Mouse (Mus musculus) erythroid progenitor cell, adult 5-6 weeks (primary cell): Measurements from ENCODE around the gene Tspan18. TPM values are rescaled to one million over a fixed set of nuclear protein-coding genes. Genes with fewer than 3 reads are reported as not detected.

ENCODE experiments used
- ATAC-seq: replicated peaks from 2 replicates; pipeline ENCODE4 v1.8.0; 2016; ENCODE audit warnings: moderate number of reproducible peaks, mild to moderate bottlenecking, moderate TSS enrichment, inconsistent platforms; ENCODE audit not compliant: poor library complexity, low FRiP score, severe bottlenecking
- total RNA-seq, 2 experiments: library from RNA; stranded (forward) in 1 of 2; stranded (reverse) in 1 of 2; fragments of 150-400 nt in 1 of 2; fragments of 186-747, 209-891 nt in 1 of 2; gene quantifications; 2 replicates each; pipeline versions ENCODE4 v1.2.3 to v1.2.4; 2015 to 2017; ENCODE audit warnings: low replicate concordance in 2 of 2

The Tspan18 gene
- total RNA-seq, 2 experiments from 2014 or later = 0.61 TPM; not detected in 1

DNA sequence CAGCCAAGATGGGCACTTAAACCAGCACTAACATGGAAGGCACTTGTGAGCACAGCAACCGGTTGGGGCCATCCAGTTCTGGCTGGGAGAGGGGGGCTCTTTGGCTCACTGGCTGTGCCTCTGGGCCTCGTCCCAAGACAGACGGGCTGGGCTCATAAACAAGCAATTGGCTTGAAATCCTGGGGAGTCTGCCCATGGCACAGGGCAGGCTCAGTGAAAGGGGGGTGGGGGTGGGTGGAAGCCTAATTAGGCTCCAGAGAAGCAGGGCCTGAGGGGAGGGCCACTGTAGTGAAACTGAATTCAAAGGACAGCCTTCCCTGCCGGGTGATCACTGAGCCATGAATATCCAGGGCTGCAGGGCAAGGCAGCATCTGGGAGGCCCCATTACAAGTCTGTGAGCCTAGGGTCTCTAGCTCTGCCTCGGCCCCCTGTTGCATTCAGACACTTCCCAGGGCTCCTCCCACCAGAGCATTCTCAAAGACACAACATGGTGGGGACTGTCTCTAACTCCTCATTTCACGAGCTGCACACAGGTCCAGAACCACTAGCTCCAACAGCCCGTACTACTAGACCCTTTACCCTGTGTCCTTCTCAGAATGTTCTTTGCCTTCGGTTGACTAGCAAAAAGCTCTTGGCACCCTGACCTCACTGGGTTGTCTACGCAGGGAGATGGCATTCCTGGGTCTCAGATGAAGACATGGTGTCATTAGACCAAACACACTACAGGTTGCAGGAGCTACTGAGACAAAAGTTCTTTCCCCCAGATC, 106.4 kb downstream of the Tspan18 start:
- ATAC-seq = no peak

DNA sequence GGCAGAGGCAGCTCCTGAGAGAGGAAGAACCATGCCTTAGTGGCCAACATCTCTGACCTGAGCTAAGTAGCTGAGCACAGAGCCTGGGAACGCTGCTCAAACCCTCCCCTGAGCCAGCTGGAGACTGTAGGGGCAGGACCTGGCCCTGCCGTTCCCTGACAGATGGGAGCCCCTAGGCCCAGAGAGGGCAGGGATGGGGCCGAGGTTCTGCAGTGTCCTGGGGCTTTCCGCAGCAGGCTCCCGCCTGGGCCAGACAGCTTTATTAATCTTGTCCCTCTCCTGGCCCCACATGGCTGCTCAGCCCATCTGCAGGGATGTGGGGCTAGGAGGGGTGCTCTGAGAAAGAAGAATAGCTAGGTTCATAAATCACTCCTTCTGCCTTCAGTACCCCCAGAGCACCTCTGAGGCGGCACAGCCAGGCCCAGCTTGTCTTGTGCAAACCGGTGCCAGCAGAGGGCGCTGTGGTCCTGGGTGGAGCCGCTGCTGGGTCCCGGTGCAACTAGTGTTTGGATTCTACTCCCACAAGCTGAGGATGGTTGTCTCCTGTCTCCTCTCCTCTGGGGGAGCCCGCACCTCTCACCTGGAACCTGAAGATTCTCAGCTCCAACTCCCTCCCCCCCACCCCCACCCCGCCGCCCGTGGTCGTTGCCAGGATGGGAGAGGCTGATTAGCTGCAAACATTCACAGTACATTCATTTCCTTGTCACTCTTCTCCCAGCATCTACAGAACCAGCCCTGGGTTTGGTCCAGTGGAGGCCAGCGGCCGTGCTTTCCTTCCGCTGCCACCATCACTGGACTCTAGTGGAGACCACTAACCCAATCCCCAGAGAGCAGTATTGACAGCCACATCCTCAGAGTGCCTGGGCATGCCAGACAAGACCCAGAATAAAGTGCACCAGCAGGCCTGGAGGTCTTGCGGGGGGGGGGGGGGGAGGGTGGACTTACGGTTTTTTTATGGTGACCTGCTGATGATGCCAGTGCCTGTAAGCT, 107.4 kb downstream of the Tspan18 start:
- no peak for ATAC-seq

DNA sequence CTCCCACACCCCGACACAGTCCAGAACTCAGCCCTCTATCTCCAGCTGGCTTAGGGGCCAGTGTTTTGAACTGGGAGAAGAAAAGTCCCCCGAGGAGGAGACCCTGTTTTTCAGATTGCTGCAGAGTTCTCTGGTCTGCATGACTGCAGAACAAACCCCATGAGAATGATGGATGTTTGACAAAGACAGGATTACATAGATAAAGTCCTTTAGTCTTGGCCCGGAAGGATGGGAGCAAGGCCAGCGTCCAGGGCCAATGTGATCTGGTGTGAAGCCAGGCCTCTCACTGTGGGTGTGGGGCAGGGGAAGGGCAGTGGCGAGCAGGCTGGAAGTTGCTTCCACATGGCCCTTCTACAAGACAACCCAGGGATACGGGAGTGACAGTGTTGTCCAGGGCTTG, 110.8 kb downstream of the Tspan18 start:
- no peak for ATAC-seq

DNA sequence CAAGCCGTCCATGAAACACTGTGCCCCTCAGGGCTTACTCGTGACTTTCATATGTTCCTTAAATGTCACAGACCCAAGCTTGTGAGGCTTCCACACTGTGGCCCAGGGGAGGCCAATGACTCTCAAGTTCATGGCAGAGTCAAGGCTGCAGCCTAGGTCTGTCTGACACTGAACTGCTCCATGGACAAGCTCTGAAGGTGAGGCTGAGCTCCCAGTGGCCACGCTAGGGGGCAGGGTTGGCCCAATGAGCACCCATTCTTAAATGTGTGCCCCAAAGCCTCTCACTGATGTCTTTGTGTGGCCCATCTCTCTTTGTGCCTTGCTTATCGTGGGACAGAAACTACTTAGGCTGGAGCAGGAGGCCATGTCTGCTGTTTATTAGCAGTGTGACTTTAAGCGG, 113.9 kb downstream of the Tspan18 start:
- ATAC-seq = no peak

DNA sequence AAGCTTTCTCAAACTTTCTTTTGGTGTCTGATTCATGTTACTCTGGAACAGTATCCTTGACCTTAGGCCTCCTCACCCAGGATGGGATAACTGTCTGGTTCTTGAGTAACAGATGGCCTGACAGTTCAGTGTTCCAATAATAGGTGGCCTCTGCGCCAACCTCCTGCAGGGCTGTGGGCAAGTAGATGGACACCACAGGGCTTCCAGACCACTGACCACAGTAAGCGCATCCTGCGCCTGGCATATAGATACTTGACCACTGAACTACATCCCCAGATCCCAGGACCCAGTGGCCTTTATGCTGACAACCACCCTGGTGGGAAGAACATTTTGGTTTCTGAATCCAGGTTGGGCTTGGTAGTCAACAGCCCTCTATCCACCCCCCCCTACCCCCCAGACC, 114.7 kb downstream of the Tspan18 start:
- no peak for ATAC-seq

DNA sequence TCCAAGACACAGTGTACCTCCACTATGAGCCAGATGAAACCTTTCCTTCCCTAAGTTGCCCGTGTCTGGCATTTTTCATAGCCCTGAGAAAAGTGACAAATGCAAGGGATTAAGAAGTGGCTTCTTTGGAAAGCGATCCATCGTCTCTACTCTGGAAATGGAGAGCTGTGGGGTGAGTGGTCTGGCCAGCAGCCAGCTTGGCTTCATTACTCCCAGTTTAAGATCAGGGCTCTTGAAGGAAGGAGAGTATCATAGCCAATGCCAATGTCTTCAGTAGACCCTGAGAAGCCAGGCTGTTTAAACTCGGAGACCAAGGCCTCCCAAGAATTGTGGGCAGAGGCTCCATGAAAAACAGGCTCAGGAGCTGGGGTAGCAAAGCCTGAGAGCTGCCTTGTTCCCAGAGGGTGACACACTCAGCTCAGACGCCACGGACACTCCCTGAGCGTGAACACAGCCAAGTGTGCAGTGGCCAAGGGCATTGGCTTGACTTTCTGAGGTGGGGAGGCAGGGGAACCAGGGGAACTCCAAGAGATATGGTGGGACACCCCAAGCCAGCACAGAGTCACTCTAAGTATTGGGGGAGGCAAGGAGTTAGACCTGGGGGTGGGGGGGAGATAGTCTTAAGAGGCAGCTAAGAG, 115.8 kb downstream of the Tspan18 start:
- ATAC-seq = no peak

DNA sequence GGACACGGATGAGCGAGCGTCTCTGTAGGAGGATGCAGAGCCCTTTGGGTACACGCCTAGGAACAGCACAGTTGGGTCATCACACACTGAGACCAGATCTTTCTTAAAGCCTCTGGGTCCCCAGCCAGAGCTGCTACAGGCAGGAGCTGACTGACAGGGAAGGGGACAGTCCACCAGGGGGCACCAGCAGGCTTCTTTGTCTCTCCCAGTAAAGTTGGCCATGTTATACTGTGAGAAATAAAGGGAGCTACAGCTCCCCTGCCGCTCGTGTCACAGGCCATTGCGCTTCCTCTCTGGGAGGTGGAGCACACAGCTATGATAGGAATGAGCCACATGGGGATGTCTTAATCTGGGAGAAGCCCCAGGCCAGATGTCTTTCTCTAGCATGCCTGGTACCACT, 117.3 kb downstream of the Tspan18 start:
- ATAC-seq = no peak

DNA sequence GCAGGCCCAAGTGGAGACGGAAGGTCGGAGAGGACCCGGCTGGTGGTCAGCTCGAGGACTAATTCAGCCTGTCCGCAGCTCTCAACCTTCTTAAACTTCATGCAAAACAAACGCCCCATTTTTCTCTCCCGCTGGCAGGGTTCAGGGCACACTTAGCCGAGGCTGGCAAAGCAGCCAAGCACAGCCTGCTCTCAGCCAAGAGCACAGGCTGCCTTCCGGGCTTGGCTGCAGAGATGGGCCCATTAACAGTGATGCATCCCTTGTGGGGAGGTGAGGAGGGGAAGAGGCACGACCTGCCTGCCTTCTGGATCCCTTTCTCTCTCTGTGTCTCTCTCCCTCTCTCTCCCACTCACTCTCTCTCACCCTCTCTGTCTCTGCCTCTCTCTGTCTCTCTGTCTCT, 118.5 kb downstream of the Tspan18 start:
- ATAC-seq = no peak

DNA sequence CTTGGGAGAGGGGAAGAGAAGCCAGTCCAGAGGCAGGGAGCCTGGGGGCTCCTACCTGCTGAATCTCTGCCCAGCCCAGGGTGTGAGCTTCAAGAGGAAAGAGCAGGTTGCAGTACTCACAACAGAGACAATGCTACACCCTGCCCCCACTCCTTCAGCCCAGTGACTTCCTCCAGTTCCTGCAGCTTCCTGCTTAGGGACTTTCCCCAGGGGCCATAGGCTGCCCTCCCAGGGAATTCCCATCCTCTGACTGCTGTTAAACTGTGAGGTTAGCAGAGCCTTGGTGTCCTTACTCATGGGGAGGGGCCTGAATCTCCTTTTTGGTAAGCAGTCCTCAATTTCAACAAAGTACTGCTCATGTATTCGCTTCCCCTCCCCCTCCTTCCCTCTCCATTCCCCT, 120.1 kb downstream of the Tspan18 start:
- no peak for ATAC-seq

DNA sequence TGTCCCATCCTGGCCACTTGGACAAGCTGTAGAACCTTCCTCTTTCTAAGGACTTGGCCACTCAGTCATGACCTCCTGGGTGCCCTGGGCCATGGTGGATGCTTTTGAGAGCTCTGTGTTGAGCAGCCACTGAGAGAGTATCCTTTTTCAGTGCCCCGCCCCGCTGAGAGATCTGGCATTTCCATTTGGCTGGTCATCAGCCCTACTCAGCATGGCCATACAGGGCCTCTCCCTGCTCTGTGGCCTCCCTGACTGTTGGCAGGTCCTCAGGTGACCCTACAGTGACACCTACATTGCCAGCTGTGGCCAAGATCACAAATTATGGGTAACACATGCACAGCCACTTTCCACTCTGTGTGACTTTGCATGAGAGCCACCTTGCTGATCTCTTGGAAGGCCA, 121.4 kb downstream of the Tspan18 start:
- no peak for ATAC-seq

DNA sequence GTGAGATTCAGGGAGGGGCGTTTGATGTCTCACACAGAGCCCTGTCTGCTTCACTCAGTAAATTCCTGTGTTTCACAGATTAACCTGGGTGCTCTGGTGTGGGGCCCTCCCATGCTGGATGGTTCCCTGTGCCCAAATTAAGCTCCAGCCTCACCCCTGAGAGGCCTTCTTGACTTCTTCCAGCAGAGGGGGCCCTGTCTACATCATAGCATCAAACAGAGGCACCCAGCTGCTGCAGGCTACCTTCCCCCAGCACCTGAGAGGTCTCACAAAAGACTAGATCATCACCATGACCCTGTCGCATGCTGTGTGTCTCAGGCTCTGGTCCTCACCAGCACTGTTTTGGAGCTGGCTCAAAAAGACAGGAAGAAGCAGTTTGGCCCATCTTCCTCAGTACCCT, 121.9 kb downstream of the Tspan18 start:
- ATAC-seq = no peak

DNA sequence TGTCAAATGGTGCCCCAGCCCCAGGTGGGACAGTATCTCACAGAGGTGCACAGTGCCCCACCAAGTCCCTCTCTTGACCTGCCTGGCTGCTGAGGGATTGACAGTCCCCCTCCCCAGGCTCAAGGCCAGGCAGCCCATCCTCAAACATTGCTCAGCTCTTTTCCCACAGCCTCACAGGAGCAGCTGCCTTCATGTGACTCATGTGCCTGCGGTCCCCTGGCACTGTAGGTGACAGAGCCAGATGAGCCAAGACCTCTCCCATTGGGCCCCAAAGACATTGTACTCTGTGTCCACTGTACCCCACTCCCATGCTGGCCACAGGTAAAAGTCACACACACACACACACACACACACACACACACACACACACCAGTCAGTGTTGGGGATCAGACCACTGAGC, 128.2 kb downstream of the Tspan18 start:
- ATAC-seq = no peak

DNA sequence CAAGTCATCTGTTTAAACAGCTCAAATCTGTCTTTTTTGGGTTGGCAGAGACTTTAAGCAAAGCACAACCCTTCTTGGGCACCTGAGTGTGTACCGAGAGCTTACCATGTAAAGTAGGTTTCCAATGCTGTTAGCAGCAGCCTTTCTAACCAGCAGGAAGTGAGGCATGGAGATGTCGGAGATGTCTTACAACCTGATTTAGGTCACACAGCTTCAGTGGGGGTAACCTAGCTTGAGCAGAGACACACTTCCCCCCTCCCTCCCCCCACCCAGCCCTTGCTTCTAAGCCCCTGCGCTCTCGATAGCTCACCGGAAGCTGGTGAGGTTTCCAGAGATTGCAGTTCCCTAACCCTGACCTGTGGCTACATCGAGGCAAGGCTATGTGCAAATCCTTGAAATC, 129.7 kb downstream of the Tspan18 start:
- ATAC-seq = no peak

DNA sequence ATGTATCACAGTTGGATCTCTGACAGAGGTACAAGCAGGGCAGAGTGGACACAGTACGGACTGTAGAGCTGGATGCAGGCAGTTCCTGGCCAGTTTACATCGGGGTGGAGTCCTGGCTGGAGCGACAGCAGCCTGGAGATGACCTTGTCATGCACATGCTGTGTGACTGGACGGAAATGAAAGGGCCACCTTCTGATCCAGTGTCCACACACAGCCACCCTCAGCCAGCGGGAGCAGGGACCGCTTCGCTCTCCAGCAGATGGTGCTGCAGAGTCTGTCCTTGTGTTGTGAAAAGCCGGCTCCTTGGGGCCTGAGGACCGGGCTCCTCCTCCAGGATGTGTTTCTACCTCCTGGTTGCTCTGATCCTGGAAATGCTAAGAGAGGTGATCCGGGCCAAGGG, 130.6 kb downstream of the Tspan18 start:
- ATAC-seq = no peak

DNA sequence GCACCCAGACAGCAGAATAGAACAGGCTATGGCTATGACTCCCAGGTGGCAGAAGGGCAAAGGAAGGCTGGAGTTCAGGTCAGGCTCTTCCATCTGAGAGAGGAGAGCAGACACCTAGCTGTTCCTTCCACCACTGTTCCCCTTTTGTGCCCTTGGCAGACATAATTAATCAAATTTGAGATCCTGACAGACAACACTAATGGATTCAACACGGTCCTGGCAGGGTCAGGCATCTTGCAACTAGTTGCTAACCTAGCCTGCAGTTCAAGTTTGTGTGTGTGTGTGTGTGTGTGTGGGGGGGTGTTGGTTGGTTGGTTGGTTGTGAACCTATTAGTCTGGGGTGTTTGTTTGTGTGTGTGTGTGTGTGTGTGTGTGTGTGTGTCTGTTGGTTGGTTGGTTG, 131.5 kb downstream of the Tspan18 start:
- no peak for ATAC-seq

DNA sequence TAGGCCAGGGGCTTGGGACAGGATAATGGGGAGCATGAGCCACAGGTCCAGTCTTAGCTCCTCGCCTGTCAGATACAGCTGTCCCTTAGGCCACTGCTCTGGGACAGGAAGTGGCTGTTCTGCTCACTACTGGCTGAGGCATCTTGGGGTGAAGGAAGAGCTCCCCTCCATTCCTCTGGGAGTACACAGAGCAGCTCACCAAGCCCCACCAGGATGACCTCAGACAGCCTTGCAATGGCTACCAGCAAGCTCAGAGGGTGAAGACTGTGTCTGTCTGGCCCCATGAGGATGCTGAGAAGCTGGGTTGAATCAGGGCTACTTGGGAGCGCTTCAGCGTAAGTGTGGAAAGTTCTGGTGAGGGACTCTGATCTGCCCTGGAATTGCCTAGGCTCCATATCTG, 132.3 kb downstream of the Tspan18 start:
- no peak for ATAC-seq

DNA sequence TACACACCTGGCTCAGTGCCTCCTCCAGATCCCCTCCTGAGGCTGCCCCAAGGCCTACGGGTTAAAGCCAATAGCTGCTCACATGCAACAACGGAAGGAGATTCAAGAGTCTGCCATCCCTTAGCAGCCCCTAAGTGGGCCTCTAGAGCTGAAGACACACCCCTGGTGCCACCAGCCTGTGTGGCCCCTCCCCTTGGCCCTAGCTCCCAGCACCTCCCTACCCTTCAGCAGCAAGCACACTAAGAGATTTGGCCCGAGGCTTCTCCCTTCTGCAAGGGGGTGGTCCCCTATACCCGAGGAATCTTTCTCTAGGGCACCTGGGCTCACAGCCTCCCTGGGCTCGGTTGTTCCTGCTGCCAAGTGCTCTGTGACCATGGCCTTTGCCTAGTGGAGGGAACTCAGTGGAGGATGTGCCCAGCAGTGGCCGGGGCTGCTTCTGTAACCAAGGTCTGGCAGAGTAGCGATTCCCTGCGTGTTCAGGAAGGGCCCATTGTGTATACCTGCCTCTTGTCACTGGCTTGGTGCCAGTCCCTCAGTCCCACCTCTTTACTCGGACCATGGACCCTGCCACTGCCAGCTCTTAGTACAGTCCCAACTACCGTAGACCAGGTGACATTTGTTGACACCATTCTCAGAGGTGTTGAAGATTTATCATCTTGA, 133.5 kb downstream of the Tspan18 start:
- no peak for ATAC-seq

DNA sequence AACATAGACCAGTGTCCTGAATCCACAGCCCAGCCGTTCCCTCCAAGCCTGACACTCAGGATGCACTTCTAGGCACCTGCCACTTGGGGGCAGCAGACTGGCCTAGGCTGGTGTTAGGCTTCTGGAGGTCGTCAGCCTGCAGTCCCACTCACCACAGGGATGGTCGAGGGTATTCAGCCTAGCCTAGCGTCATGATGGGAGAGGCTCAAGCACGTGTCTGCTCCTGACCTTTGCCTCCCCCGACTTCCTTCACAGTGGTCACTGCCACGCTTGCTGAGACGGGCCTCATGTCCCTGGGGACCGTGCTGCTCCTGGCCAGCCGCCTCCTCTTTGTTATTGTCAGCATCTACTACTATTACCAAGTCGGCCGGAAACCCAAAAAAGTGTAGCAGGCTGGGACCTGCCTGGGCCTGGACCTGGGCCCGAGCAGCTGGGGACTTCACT, 134.8 kb downstream of the Tspan18 start:
- 0 out of 2 replicates have a peak, but pooled peaks have one; percentile 43 for ATAC-seq

DNA sequence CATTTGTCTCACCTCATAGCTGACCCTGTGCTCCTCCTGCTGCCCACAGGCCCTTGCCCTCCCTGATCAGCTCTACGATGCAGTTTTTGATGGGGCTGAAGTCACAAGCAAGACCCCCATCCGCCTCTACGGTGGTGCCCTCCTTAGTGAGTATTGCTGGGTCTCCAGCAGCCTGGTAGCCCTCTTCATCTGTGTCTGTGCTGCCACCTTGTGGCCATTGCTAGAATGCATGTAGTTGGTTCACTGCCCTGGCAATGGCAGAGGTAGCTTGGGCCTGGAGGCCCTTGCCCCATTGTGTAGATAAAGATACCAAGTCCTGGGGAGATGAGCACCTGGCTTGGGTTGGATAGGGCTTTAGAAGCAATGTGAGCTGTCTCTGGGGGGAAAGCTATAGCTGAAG, 135.5 kb downstream of the Tspan18 start:
- peak; percentile 65 for ATAC-seq

DNA sequence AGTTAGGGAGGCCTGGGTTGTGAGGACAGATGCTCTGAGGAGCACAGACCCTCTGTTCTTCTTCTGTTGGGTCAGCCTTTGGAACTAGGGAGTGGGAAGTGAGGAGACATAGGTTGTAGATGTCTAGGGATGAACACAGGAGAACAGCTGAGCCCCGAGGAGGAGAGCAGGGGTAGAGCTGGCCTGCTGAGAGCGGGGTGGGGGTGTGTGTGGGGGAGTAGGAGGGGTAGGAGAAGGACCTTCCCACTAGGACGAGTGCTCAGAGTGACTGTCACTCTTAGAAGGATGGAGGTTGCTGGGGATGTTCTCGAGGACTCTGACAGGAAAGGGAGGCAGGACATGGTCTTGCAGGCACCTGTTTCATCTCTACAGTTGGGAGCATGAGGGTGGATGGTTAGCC, 140.5 kb downstream of the Tspan18 start:
- ATAC-seq = no peak
